Mouse (Mus musculus): ENCODE measurements around the gene Snrpc. TPM values are rescaled to one million over a fixed set of nuclear protein-coding genes. Genes with fewer than 3 reads are reported as not detected.

Snrpc gene
- polyA plus RNA-seq, 2 experiments, result 85.1 to 145 TPM

DNA sequence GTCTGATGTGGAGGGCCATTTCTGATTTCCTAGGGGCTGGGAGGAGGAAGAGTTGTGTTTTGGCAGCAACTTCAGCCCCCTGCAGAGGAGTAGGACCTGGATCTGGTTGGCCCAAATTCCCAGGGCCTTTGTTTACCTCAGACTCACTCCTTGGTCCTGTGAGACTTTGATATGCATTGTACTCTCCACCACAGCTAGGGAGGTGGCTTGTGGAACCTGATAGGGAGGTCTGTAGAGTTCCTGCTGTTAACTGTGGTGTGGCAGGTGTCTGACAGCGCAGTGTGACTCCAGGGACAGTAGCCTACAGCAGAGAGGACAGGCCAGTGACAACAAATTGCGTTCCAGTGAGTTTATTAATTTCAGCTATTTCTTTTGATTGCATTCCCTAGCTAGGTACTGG is 21.2 kb downstream of the Snrpc start:
- Histone ChIP-seq H3K4me2 (ENCODE audit: low read depth) (peak overlapping the region; percentile 95), H3K36me3 (replicated peaks; ENCODE audit: control insufficient read depth, insufficient read depth, low read depth) (no peaks in the 10 kb centered on the region), H3K27ac (peak overlapping the region; percentile 55), H3K9me3 (ENCODE audit: control insufficient read depth, low read length) (no peaks in the 10 kb centered on the region), H3K4me1 (replicated peaks; ENCODE audit: control insufficient read depth in 2 of 2, insufficient read depth in 2 of 2, low read length in 1 of 2) (peaks cover 30 to 33% of the 10 kb centered on the region in 2 experiments), H3K4me3 (ENCODE audit: insufficient read depth in 1 of 2, low read depth in 2 of 2, low read length in 2 of 2) (peak overlapping the region in 1 of 2 experiments; percentile 91; a peak in 1 of 4 replicates), H3K9ac (replicated peaks) (peak overlapping the region; percentile 47), H3K27me3 (ENCODE audit: control insufficient read depth, insufficient read depth, low read length) (no peaks in the 10 kb centered on the region)
- ATAC-seq (ENCODE audit: insufficient read depth) (peak; percentile 60), DNase-seq (ENCODE audit: low read depth in 3 of 3, low spot score in 3 of 3) (peak in 1 of 3 experiments; percentile 46)
- TF ChIP-seq EP300 (IDR thresholded peaks at IDR 0.05; ENCODE audit: low read depth) (peak; percentile 75), CTCF (IDR thresholded peaks at IDR 0.05; ENCODE audit: low read depth) (no peak)
- WGBS (ENCODE audit: insufficient replicate concordance), result 18% methylated on average over 2 of the region's 2 CpGs

DNA sequence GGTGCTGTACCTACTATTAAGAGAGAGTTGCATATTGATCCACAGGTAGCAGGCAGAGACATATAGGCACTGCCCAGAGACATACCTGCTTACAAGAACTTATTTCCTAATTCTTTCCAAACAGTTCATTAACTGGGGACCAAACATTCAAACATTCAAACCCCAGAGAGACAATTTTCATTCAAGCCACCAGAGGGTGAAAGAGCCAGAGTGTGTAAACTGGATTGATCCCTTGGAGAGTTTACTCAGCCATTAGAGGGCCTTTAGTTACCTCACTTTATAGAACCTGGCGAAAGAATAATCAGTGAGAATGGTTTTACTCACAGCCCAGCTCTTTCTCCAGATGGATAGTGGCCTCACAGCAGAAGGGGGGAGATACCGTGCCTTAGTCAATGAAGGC is 27.5 kb downstream of the Snrpc start:
- Histone ChIP-seq H3K4me3 (ENCODE audit: insufficient read depth in 1 of 2, low read depth in 2 of 2, low read length in 2 of 2) (no peak overlapping the region), H3K27me3 (ENCODE audit: control insufficient read depth, insufficient read depth, low read length) (no peaks in the 10 kb centered on the region), H3K9me3 (ENCODE audit: control insufficient read depth, low read length) (no peaks in the 10 kb centered on the region), H3K9ac (replicated peaks) (no peak overlapping the region), H3K4me2 (ENCODE audit: low read depth) (no peak overlapping the region), H3K36me3 (replicated peaks; ENCODE audit: control insufficient read depth, insufficient read depth, low read depth) (no peaks in the 10 kb centered on the region), H3K27ac (no peak overlapping the region), H3K4me1 (replicated peaks; ENCODE audit: control insufficient read depth in 2 of 2, insufficient read depth in 2 of 2, low read length in 1 of 2) (no peaks in the 10 kb centered on the region)
- ATAC-seq (ENCODE audit: insufficient read depth) (no peak), DNase-seq (ENCODE audit: low read depth in 3 of 3, low spot score in 3 of 3) (no peak)
- WGBS (ENCODE audit: insufficient replicate concordance), result 76% methylated on average over 2 of the region's 2 CpGs
- no peak for TF ChIP-seq CTCF (IDR thresholded peaks at IDR 0.05; ENCODE audit: low read depth)
- TF ChIP-seq EP300 (IDR thresholded peaks at IDR 0.05; ENCODE audit: low read depth), result no peak

DNA sequence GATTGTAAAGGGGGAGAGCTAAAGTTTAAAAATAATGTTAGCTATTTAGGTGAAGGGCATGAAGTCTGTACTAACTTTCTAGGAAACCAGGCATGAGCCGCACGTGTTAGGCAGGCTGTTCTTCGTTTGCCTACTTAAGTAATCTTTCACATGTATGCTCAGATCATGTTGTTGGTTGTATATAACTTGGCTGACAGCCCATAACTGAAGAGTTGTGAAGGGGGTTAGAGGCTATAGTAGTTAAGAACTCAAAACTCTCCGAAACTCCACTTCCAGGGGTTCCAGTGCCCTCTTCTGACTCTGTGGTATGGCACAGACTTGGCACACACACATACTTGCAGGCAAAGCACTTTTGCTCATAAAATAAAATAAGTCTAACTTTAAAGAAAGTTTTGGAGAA is 28.8 kb downstream of the Snrpc start:
- H3K27ac ChIP-seq, result no peak overlapping the region
- 82% methylated on average over 4 of the region's 4 CpGs for WGBS (ENCODE audit: insufficient replicate concordance)
- H3K27me3 ChIP-seq (ENCODE audit: control insufficient read depth, insufficient read depth, low read length), result no peaks in the 10 kb centered on the region
- H3K4me2 ChIP-seq (ENCODE audit: low read depth), result no peak overlapping the region
- no peak for ATAC-seq (ENCODE audit: insufficient read depth)
- no peak overlapping the region for H3K9ac ChIP-seq (replicated peaks)
- H3K4me1 ChIP-seq (replicated peaks; ENCODE audit: control insufficient read depth in 2 of 2, insufficient read depth in 2 of 2, low read length in 1 of 2), result no peaks in the 10 kb centered on the region
- TF ChIP-seq EP300 (IDR thresholded peaks at IDR 0.05; ENCODE audit: low read depth) (no peak), CTCF (IDR thresholded peaks at IDR 0.05; ENCODE audit: low read depth) (no peak)
- H3K4me3 ChIP-seq (ENCODE audit: insufficient read depth in 1 of 2, low read depth in 2 of 2, low read length in 2 of 2), result no peak overlapping the region
- no peak for DNase-seq (ENCODE audit: low read depth in 3 of 3, low spot score in 3 of 3)
- H3K9me3 ChIP-seq (ENCODE audit: control insufficient read depth, low read length), result no peaks in the 10 kb centered on the region
- H3K36me3 ChIP-seq (replicated peaks; ENCODE audit: control insufficient read depth, insufficient read depth, low read depth), result no peaks in the 10 kb centered on the region

DNA sequence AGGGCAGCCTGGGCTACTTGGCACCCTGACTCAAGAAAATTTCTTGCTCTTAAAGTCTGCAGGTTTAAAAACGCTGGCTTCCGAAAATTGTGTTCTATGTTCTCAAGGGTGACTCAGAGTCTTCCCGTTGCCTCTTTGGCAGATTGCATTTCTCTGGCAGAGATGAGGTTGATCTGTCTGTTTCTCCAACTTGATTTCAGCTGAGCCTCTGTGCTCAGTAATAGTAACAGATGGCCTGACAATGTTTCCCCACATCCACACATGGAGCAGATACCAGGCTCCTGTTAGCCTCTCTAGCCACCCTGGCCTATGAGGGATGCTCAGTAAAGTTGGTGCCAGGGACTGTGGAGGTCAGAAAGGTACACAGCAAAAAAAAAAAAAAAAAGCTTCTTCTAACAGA is 33.9 kb downstream of the Snrpc start:
- Histone ChIP-seq H3K4me1 (replicated peaks; ENCODE audit: control insufficient read depth in 2 of 2, insufficient read depth in 2 of 2, low read length in 1 of 2) (peaks cover 17% of the 10 kb centered on the region in 2 experiments), H3K9ac (replicated peaks) (no peak overlapping the region), H3K27me3 (ENCODE audit: control insufficient read depth, insufficient read depth, low read length) (no peaks in the 10 kb centered on the region), H3K4me3 (ENCODE audit: insufficient read depth in 1 of 2, low read depth in 2 of 2, low read length in 2 of 2) (no peak overlapping the region), H3K4me2 (ENCODE audit: low read depth) (no peak overlapping the region), H3K36me3 (replicated peaks; ENCODE audit: control insufficient read depth, insufficient read depth, low read depth) (no peaks in the 10 kb centered on the region), H3K9me3 (ENCODE audit: control insufficient read depth, low read length) (no peaks in the 10 kb centered on the region), H3K27ac (no peak overlapping the region)
- TF ChIP-seq EP300 (IDR thresholded peaks at IDR 0.05; ENCODE audit: low read depth), result no peak
- DNase-seq (ENCODE audit: low read depth in 3 of 3, low spot score in 3 of 3) (no peak), ATAC-seq (ENCODE audit: insufficient read depth) (no peak)
- WGBS (ENCODE audit: insufficient replicate concordance), result 82% methylated on average over 3 of the region's 3 CpGs

DNA sequence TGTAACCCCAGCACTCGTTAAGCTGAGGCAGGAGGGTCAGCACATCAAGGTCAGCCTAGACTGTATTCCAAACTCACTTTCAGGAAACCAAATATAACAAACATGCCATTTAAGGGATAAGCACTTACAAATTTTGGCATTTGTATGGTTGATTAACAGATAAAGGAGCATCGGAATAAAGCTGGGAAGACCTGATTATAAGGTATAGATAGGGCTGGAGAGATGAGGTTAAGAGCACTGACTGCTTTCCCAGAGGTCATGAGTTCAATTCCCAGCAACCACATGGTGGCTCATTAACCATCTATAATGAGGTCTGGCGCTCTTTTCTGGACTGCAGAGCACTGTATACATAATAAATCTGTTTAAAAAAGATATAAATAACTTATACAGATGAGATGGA is 35.6 kb downstream of the Snrpc start:
- WGBS (ENCODE audit: insufficient replicate concordance), result 63% methylated on average over 3 of the region's 3 CpGs
- H3K27ac ChIP-seq, result no peak overlapping the region; the same call in 1 of the 2 replicates
- H3K27me3 ChIP-seq (ENCODE audit: control insufficient read depth, insufficient read depth, low read length), result no peaks in the 10 kb centered on the region
- H3K36me3 ChIP-seq (replicated peaks; ENCODE audit: control insufficient read depth, insufficient read depth, low read depth), result no peaks in the 10 kb centered on the region
- H3K9me3 ChIP-seq (ENCODE audit: control insufficient read depth, low read length), result no peaks in the 10 kb centered on the region
- ATAC-seq (ENCODE audit: insufficient read depth) (no peak), DNase-seq (ENCODE audit: low read depth in 3 of 3, low spot score in 3 of 3) (no peak)
- peaks cover 17% of the 10 kb centered on the region in 2 experiments for H3K4me1 ChIP-seq (replicated peaks; ENCODE audit: control insufficient read depth in 2 of 2, insufficient read depth in 2 of 2, low read length in 1 of 2)
- no peak overlapping the region for H3K9ac ChIP-seq (replicated peaks)
- no peak overlapping the region for H3K4me2 ChIP-seq (ENCODE audit: low read depth)
- H3K4me3 ChIP-seq (ENCODE audit: insufficient read depth in 1 of 2, low read depth in 2 of 2, low read length in 2 of 2), result no peak overlapping the region
- TF ChIP-seq EP300 (IDR thresholded peaks at IDR 0.05; ENCODE audit: low read depth) (no peak), CTCF (IDR thresholded peaks at IDR 0.05; ENCODE audit: low read depth) (no peak)
